Mouse (Mus musculus): Measurements from ENCODE around the gene Tenm2. TPM values are rescaled to one million over a fixed set of nuclear protein-coding genes. Genes with fewer than 3 reads are reported as not detected.

Gene Tenm2
- polyA plus RNA-seq, 1 experiment from 2014 or later, result 1.2 TPM

GRCm38 (mm10) chr11:36350264-36350663 lies 885.5 kb downstream of the Tenm2 start:
- H3K4me1 ChIP-seq, result peaks cover 5% of the 10 kb centered on the region
- H3K27ac ChIP-seq (replicated peaks), result no peak overlapping the region
- H3K4me2 ChIP-seq, result no peak overlapping the region
- WGBS, result 81% methylated on average over 1 of the region's 1 CpGs
- no peak for ATAC-seq (ENCODE audit: extremely low read depth, insufficient number of reproducible peaks, low FRiP score, low TSS enrichment)
- no peaks in the 10 kb centered on the region for H3K27me3 ChIP-seq (replicated peaks)
- H3K9ac ChIP-seq, result no peak overlapping the region
- no peak overlapping the region for H3K4me3 ChIP-seq
- H3K9me3 ChIP-seq, result no peaks in the 10 kb centered on the region
- no peaks in the 10 kb centered on the region for H3K36me3 ChIP-seq

GRCm38 (mm10) chr11:36349856-36350255 lies 885.9 kb downstream of the Tenm2 start:
- no peaks in the 10 kb centered on the region for H3K9me3 ChIP-seq
- H3K36me3 ChIP-seq, result no peaks in the 10 kb centered on the region
- 63% methylated on average over 2 of the region's 2 CpGs for WGBS
- no peaks in the 10 kb centered on the region for H3K27me3 ChIP-seq (replicated peaks)
- no peak overlapping the region for H3K4me2 ChIP-seq
- ATAC-seq (ENCODE audit: extremely low read depth, insufficient number of reproducible peaks, low FRiP score, low TSS enrichment), result no peak
- no peak overlapping the region for H3K9ac ChIP-seq
- H3K4me1 ChIP-seq, result peaks cover 5% of the 10 kb centered on the region
- no peak overlapping the region for H3K27ac ChIP-seq (replicated peaks)
- H3K4me3 ChIP-seq, result no peak overlapping the region

GRCm38 (mm10) chr11:36341799-36342198 lies 894.0 kb downstream of the Tenm2 start:
- no peaks in the 10 kb centered on the region for H3K27me3 ChIP-seq (replicated peaks)
- no peaks in the 10 kb centered on the region for H3K36me3 ChIP-seq
- no peak for ATAC-seq (ENCODE audit: extremely low read depth, insufficient number of reproducible peaks, low FRiP score, low TSS enrichment)
- no peaks in the 10 kb centered on the region for H3K9me3 ChIP-seq
- 84% methylated on average over 3 of the region's 3 CpGs for WGBS
- no peak overlapping the region for H3K9ac ChIP-seq
- no peak overlapping the region for H3K27ac ChIP-seq (replicated peaks)
- no peak overlapping the region for H3K4me2 ChIP-seq
- no peaks in the 10 kb centered on the region for H3K4me1 ChIP-seq
- no peak overlapping the region for H3K4me3 ChIP-seq

- H3K4me2 ChIP-seq, result no peak overlapping the region
- H3K27me3 ChIP-seq (replicated peaks), result no peaks in the 10 kb centered on the region
- H3K4me3 ChIP-seq, result no peak overlapping the region
- H3K27ac ChIP-seq (replicated peaks), result no peak overlapping the region
- ATAC-seq (ENCODE audit: extremely low read depth, insufficient number of reproducible peaks, low FRiP score, low TSS enrichment), result no peak
- peaks cover 9% of the 10 kb centered on the region for H3K4me1 ChIP-seq
- H3K9me3 ChIP-seq, result no peaks in the 10 kb centered on the region
- 35% methylated on average over 4 of the region's 4 CpGs for WGBS
- H3K9ac ChIP-seq, result no peak overlapping the region
- H3K36me3 ChIP-seq, result no peaks in the 10 kb centered on the region
These were observed 897.3 kb downstream of the Tenm2 start for GRCm38 (mm10) chr11:36338424-36338823.

GRCm38 (mm10) chr11:36337063-36337462 lies 898.7 kb downstream of the Tenm2 start:
- Histone ChIP-seq H3K4me2 (no peak overlapping the region), H3K9ac (no peak overlapping the region), H3K36me3 (no peaks in the 10 kb centered on the region), H3K27me3 (replicated peaks) (no peaks in the 10 kb centered on the region), H3K27ac (replicated peaks) (no peak overlapping the region), H3K4me1 (peaks cover 10% of the 10 kb centered on the region), H3K9me3 (no peaks in the 10 kb centered on the region), H3K4me3 (no peak overlapping the region)
- WGBS, result 79% methylated on average over 6 of the region's 6 CpGs
- ATAC-seq (ENCODE audit: extremely low read depth, insufficient number of reproducible peaks, low FRiP score, low TSS enrichment), result no peak

- no peak overlapping the region for H3K9ac ChIP-seq
- no peaks in the 10 kb centered on the region for H3K36me3 ChIP-seq
- no peaks in the 10 kb centered on the region for H3K9me3 ChIP-seq
- peaks cover 18% of the 10 kb centered on the region for H3K4me1 ChIP-seq
- no peaks in the 10 kb centered on the region for H3K27me3 ChIP-seq (replicated peaks)
- ATAC-seq (ENCODE audit: extremely low read depth, insufficient number of reproducible peaks, low FRiP score, low TSS enrichment), result no peak
- H3K4me3 ChIP-seq, result no peak overlapping the region
- 81% methylated on average over 5 of the region's 5 CpGs for WGBS
- H3K4me2 ChIP-seq, result no peak overlapping the region
- H3K27ac ChIP-seq (replicated peaks), result no peak overlapping the region
These were observed 900.6 kb downstream of the Tenm2 start for GRCm38 (mm10) chr11:36335147-36335546.

- no peak for ATAC-seq (ENCODE audit: extremely low read depth, insufficient number of reproducible peaks, low FRiP score, low TSS enrichment)
- Histone ChIP-seq H3K27me3 (replicated peaks) (no peaks in the 10 kb centered on the region), H3K4me2 (peak overlapping the region; percentile 45), H3K4me1 (peaks cover 18% of the 10 kb centered on the region), H3K4me3 (no peak overlapping the region), H3K36me3 (no peaks in the 10 kb centered on the region), H3K27ac (replicated peaks) (no peak overlapping the region), H3K9me3 (no peaks in the 10 kb centered on the region), H3K9ac (no peak overlapping the region; the same call in 1 of the 2 replicates)
- 4% methylated on average over 7 of the region's 7 CpGs for WGBS
These were observed 901.5 kb downstream of the Tenm2 start for GRCm38 (mm10) chr11:36334100-36334735.

- Histone ChIP-seq H3K9ac (no peak overlapping the region), H3K4me2 (no peak overlapping the region), H3K36me3 (no peaks in the 10 kb centered on the region), H3K27ac (replicated peaks) (no peak overlapping the region), H3K4me1 (peaks cover 18% of the 10 kb centered on the region), H3K4me3 (no peak overlapping the region), H3K27me3 (replicated peaks) (no peaks in the 10 kb centered on the region), H3K9me3 (no peaks in the 10 kb centered on the region)
- no peak for ATAC-seq (ENCODE audit: extremely low read depth, insufficient number of reproducible peaks, low FRiP score, low TSS enrichment)
- 68% methylated on average over 12 of the region's 12 CpGs for WGBS
These were observed 903.5 kb downstream of the Tenm2 start for GRCm38 (mm10) chr11:36332222-36332621.

GRCm38 (mm10) chr11:36331408-36332178 lies 904.2 kb downstream of the Tenm2 start:
- H3K27me3 ChIP-seq (replicated peaks), result no peaks in the 10 kb centered on the region
- ATAC-seq (ENCODE audit: extremely low read depth, insufficient number of reproducible peaks, low FRiP score, low TSS enrichment), result no peak
- no peak overlapping the region for H3K27ac ChIP-seq (replicated peaks)
- no peaks in the 10 kb centered on the region for H3K36me3 ChIP-seq
- no peaks in the 10 kb centered on the region for H3K9me3 ChIP-seq
- H3K4me1 ChIP-seq, result peaks cover 18% of the 10 kb centered on the region
- 57% methylated on average over 13 of the region's 13 CpGs for WGBS
- H3K9ac ChIP-seq, result no peak overlapping the region
- no peak overlapping the region for H3K4me3 ChIP-seq
- no peak overlapping the region for H3K4me2 ChIP-seq

GRCm38 (mm10) chr11:36327243-36327642 lies 908.5 kb downstream of the Tenm2 start:
- H3K9ac ChIP-seq, result no peak overlapping the region
- no peaks in the 10 kb centered on the region for H3K36me3 ChIP-seq
- H3K4me1 ChIP-seq, result peaks cover 9% of the 10 kb centered on the region; the same call in 1 of the 2 replicates
- H3K4me2 ChIP-seq, result no peak overlapping the region
- no peak for ATAC-seq (ENCODE audit: extremely low read depth, insufficient number of reproducible peaks, low FRiP score, low TSS enrichment)
- 71% methylated on average over 5 of the region's 5 CpGs for WGBS
- H3K27ac ChIP-seq (replicated peaks), result no peak overlapping the region
- H3K27me3 ChIP-seq (replicated peaks), result no peaks in the 10 kb centered on the region
- H3K4me3 ChIP-seq, result no peak overlapping the region
- no peaks in the 10 kb centered on the region for H3K9me3 ChIP-seq

- peaks cover 7% of the 10 kb centered on the region for H3K4me1 ChIP-seq
- H3K4me2 ChIP-seq, result no peak overlapping the region
- no peaks in the 10 kb centered on the region for H3K36me3 ChIP-seq
- ATAC-seq (ENCODE audit: extremely low read depth, insufficient number of reproducible peaks, low FRiP score, low TSS enrichment), result no peak
- H3K9ac ChIP-seq, result no peak overlapping the region
- no peaks in the 10 kb centered on the region for H3K9me3 ChIP-seq
- 66% methylated on average over 4 of the region's 4 CpGs for WGBS
- H3K27me3 ChIP-seq (replicated peaks), result no peaks in the 10 kb centered on the region
- H3K27ac ChIP-seq (replicated peaks), result no peak overlapping the region
- H3K4me3 ChIP-seq, result no peak overlapping the region
These were observed 926.4 kb downstream of the Tenm2 start for GRCm38 (mm10) chr11:36309317-36309716.

GRCm38 (mm10) chr11:36307276-36307675 lies 928.5 kb downstream of the Tenm2 start:
- WGBS, result 79% methylated on average over 6 of the region's 6 CpGs
- peaks cover 8% of the 10 kb centered on the region for H3K4me1 ChIP-seq
- H3K9ac ChIP-seq, result no peak overlapping the region
- H3K36me3 ChIP-seq, result no peaks in the 10 kb centered on the region
- ATAC-seq (ENCODE audit: extremely low read depth, insufficient number of reproducible peaks, low FRiP score, low TSS enrichment), result no peak
- no peak overlapping the region for H3K4me3 ChIP-seq
- H3K9me3 ChIP-seq, result no peaks in the 10 kb centered on the region
- H3K27me3 ChIP-seq (replicated peaks), result no peaks in the 10 kb centered on the region
- H3K4me2 ChIP-seq, result no peak overlapping the region
- H3K27ac ChIP-seq (replicated peaks), result no peak overlapping the region
